Mouse (Mus musculus) CH12.LX (cell line): ENCODE measurements around the gene P3h3.

Experiments
- CHD2 ChIP-seq: IDR thresholded peaks from 2 replicates; pipeline ENCODE4 v1.6.1; 2011; ENCODE audit warnings: low read length, improper control_type of control experiment
- CTCF ChIP-seq, 2 experiments: IDR thresholded peaks in 1 of 2; conservative IDR thresholded peaks in 1 of 2; 2 replicates each; pipeline ENCODE4 v1.5.1; 2011 to 2012; ENCODE audit warnings: low read depth in 2 of 2, low read length in 2 of 2, improper control_type of control experiment in 1 of 2, inconsistent platforms in 1 of 2, mild to moderate bottlenecking in 1 of 2, moderate library complexity in 1 of 2
- ELF1 ChIP-seq: IDR thresholded peaks from 2 replicates; pipeline ENCODE4 v1.6.1; 2014; ENCODE audit warnings: low read depth, mild to moderate bottlenecking, inconsistent platforms, low read length, improper control_type of control experiment
- EP300 ChIP-seq: IDR thresholded peaks from 2 replicates; pipeline ENCODE4 v1.6.1; 2011; ENCODE audit warnings: low read length, improper control_type of control experiment
- HCFC1 ChIP-seq: IDR thresholded peaks from 2 replicates; pipeline ENCODE4 v1.6.1; 2012; ENCODE audit warnings: low read depth, mild to moderate bottlenecking, inconsistent platforms, low read length, improper control_type of control experiment
- MAX ChIP-seq: IDR thresholded peaks from 2 replicates; pipeline ENCODE4 v1.6.1; 2011; ENCODE audit warnings: low read length, improper control_type of control experiment
- MYC ChIP-seq: IDR thresholded peaks from 2 replicates; pipeline ENCODE4 v1.6.1; 2011; ENCODE audit warnings: low read depth, mild to moderate bottlenecking, improper control_type of control experiment, low read length
- PAX5 ChIP-seq: IDR thresholded peaks from 2 replicates; pipeline ENCODE4 v1.6.1; 2012; ENCODE audit warnings: low read length, inconsistent platforms, mixed read lengths
- POLR2A ChIP-seq: IDR thresholded peaks from 2 replicates; pipeline ENCODE4 v1.6.1; 2011; ENCODE audit warnings: low read depth, mild to moderate bottlenecking, improper control_type of control experiment, low read length
- TCF12 ChIP-seq: IDR thresholded peaks from 2 replicates; pipeline ENCODE4 v1.6.1; 2014; ENCODE audit warnings: low read depth, mild to moderate bottlenecking, inconsistent platforms, low read length, improper control_type of control experiment

- TF ChIP-seq POLR2A: no peak
- no peak for TF ChIP-seq ELF1
- no peak for TF ChIP-seq HCFC1
- no peak for TF ChIP-seq EP300
- TF ChIP-seq CTCF (conservative IDR thresholded peaks at IDR 0.05 in 1 of 2, IDR thresholded peaks at IDR 0.05 in 1 of 2; ENCODE audit: low read depth in 2 of 2, low read length in 2 of 2): no peak
- no peak for TF ChIP-seq MAX
- TF ChIP-seq PAX5: no peak
- no peak for TF ChIP-seq TCF12
- no peak for TF ChIP-seq CHD2
- no peak for TF ChIP-seq MYC
These were observed 3.7 kb upstream of the P3h3 start for GRCm38 (mm10) chr6:124861266-124861665.
